Mouse (Mus musculus) cerebellum, adult 2 months (tissue): ENCODE data around the gene Nop56. TPM values are rescaled to one million over a fixed set of nuclear protein-coding genes. Genes with fewer than 3 reads are reported as not detected.

Experiments used
- DNase-seq, 2 experiments: peaks; one replicate each; pipeline ENCODE4 v3.0.0; 2021
- H3K27ac ChIP-seq: fragments of 200-500 bp; 2 replicates; pipeline ENCODE4 v1.5.1; 2012; ENCODE audit warnings: low read length, control low read depth, inconsistent platforms; ENCODE audit not compliant: insufficient read depth
- H3K27me3 ChIP-seq: fragments of 200-500 bp; 2 replicates; pipeline ENCODE4 v1.6.1; 2012; ENCODE audit warnings: inconsistent platforms, mild to moderate bottlenecking, low read length, moderate library complexity; ENCODE audit not compliant: control insufficient read depth, insufficient read depth
- H3K4me1 ChIP-seq: fragments of 200-500 bp; 2 replicates; pipeline ENCODE4 v1.6.1; 2011; ENCODE audit warnings: low read length; ENCODE audit not compliant: control insufficient read depth, insufficient read depth
- H3K4me3 ChIP-seq: fragments of 200-500 bp; replicated peaks from 2 replicates; pipeline ENCODE3; 2011; ENCODE audit warnings: mild to moderate bottlenecking, low read depth, low read length, control low read depth; ENCODE audit not compliant: insufficient read depth
- CTCF ChIP-seq: fragments of 200-500 bp; IDR thresholded peaks from 2 replicates; pipeline ENCODE4 v1.5.1; 2011; ENCODE audit warnings: low read depth, mild to moderate bottlenecking, control low read depth, low read length, moderate library complexity, borderline replicate concordance; ENCODE audit not compliant: insufficient read depth
- POLR2A ChIP-seq: fragments of 200-500 bp; IDR thresholded peaks from 2 replicates; pipeline ENCODE4 v1.6.1; 2011; ENCODE audit warnings: low read length, control low read depth, borderline replicate concordance; ENCODE audit not compliant: insufficient read depth
- WGBS: fragments of 180-500 bp; shearing (Covaris S2); methylation state at CpG from one replicate; pipeline ENCODE4 v1.1.7; 2018; 5-methylcytosine and 5-hydroxymethylcytosine counted together
- polyA plus RNA-seq: library from polyadenylated mRNA; depleted of rRNA; stranded (reverse); fragments of >200 nt; gene quantifications from 2 replicates; pipeline ENCODE4 v1.2.3, GENCODE M21; 2012; rRNA removed

The Nop56 gene
- 145 and 152 TPM in 2 replicates for polyA plus RNA-seq

DNA sequence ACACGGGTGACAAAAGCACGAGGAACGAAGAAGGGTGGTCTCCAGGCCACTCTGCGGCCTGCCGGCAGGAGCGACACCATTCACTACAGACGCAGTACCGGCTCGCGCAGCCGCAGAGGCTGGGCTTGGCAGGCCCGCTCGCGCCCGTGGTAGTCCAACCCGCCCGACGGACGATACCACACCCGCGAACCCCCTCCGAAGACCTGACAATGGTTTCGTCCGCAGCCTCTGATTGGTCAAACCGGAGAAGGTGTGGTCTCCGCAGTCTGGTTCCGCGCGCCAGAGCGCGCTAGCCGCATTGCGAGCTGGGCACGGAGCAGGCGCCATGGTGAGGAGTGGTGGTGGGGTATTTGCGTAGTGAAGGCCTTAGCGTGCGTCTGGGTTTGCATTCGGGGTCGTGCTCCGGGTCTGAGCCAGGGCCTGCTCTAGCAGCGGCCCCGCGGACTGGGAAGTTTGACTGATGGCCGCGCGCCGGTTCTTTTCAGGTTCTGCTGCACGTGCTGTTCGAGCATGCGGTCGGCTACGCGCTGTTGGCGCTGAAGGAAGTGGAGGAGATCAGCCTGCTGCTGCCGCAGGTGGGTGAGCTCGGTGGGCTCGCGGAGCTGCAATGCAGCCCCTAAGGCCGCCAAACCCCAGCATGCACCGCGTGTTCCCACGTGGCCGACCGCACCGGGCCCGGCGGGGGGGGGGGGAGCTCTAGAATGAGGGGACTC, at the start of gene Nop56:
Nop56 (plus strand) TSS at position 282 of the 713 bp plus-strand sequence.
- TF ChIP-seq POLR2A (peak; percentile 100), CTCF (no peak)
- peak; percentile 99 to 100 for DNase-seq
- Histone ChIP-seq H3K4me3 (peak within 1 kb of the TSS; percentile 84), H3K27ac (peak within 1 kb of the TSS; percentile 81), H3K4me1 (0 out of 2 replicates have a peak, but pooled peaks cover 4% of the 10 kb centered on the region), H3K27me3 (no peaks in the 10 kb centered on the region)
- WGBS, result under 1% methylated on average over 68 of the region's 68 CpGs

- Histone ChIP-seq H3K27ac (no peak overlapping the region), H3K4me3 (no peak overlapping the region), H3K27me3 (no peaks in the 10 kb centered on the region), H3K4me1 (no peaks in the 10 kb centered on the region)
- DNase-seq, result peak; percentile 13 to 24
- WGBS, result 52% methylated on average over 9 of the region's 9 CpGs
- TF ChIP-seq POLR2A (no peak), CTCF (peak; percentile 30; the same call in 1 of the 2 replicates)
Measured at GRCm38 (mm10) chr2:130246912-130247311, 27.3 kb upstream of the Nop56 start.

DNA sequence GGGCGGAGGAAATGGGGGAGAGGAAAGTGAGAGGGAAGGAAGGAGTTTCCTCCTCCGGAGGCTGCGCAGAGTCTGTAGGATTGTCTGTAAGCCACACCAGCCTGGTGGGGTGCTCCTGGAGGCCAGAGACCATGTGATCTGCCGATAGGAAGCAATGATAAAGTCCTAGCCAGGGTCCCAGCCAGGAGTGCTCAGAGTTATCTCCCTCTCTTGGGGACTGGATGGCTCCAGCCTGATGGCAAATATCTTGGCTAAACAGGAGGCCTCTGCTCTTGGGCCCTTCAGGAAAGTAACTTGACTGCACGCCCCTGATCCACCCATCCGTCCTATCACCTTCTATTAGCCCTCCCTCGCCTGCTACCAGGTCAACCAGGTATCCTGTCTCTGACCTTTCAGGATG, 26.0 kb upstream of the Nop56 start:
- no peaks in the 10 kb centered on the region for H3K27me3 ChIP-seq
- H3K4me1 ChIP-seq, result no peaks in the 10 kb centered on the region
- TF ChIP-seq CTCF, result no peak
- no peak for TF ChIP-seq POLR2A
- no peak overlapping the region for H3K4me3 ChIP-seq
- WGBS, result 72% methylated on average over 7 of the region's 7 CpGs
- no peak for DNase-seq
- H3K27ac ChIP-seq, result no peak overlapping the region

GRCm38 (mm10) chr2:130256762-130257161, 17.5 kb upstream of the Nop56 start:
- Histone ChIP-seq H3K27me3 (no peaks in the 10 kb centered on the region), H3K4me1 (no peaks in the 10 kb centered on the region), H3K27ac (no peak overlapping the region), H3K4me3 (no peak overlapping the region)
- WGBS, result 85% methylated on average over 4 of the region's 4 CpGs
- DNase-seq, result no peak
- TF ChIP-seq POLR2A (no peak), CTCF (no peak)

DNA sequence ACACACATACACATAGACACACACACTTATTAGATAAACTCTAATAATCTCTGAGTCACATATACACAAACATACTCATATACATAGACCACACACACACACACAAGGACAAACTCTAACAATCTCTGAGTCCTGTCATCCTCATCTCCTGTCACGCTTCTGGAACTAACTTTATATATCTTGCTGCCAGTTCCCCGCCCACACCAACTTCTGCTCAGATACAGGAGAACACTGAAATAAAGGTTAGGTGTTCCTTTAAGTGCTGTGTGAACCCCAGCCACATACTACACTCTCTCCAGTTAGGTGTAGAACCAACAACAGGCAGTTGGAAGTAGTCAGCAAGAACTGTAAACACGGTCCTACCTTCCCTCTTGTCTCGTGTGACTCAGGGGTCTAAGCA, 13.4 kb upstream of the Nop56 start:
- TF ChIP-seq POLR2A (no peak), CTCF (no peak)
- Histone ChIP-seq H3K4me1 (no peaks in the 10 kb centered on the region), H3K4me3 (no peak overlapping the region), H3K27me3 (no peaks in the 10 kb centered on the region), H3K27ac (no peak overlapping the region)
- WGBS, result 83% methylated on average over 4 of the region's 4 CpGs
- DNase-seq, result no peak

DNA sequence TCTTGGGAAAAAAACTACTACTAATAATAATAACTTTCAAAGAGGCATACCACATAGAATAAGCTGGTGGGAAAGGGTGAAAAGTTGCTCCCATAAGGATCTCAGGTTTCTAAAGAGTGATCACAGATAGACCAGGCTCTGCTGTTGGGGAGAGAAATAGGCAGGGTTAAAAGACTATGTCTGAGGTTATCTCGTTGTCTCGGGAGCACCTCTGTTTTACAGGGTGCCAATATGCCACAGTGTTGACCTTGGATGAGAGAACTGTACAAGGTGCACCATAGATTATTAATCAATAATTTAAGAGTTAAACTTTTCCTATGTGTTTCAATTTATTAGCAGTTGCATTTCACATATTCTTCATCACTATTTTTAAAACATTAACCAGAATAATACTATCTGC, 12.3 kb upstream of the Nop56 start:
- 78% methylated on average over 2 of the region's 2 CpGs for WGBS
- Histone ChIP-seq H3K4me3 (no peak overlapping the region), H3K4me1 (no peaks in the 10 kb centered on the region), H3K27ac (no peak overlapping the region), H3K27me3 (no peaks in the 10 kb centered on the region)
- no peak for TF ChIP-seq POLR2A
- TF ChIP-seq CTCF, result no peak
- DNase-seq, result no peak

GRCm38 (mm10) chr2:130262398-130262797, 11.8 kb upstream of the Nop56 start:
- no peak for TF ChIP-seq POLR2A
- no peak for TF ChIP-seq CTCF
- no peak overlapping the region for H3K4me3 ChIP-seq
- H3K27ac ChIP-seq, result no peak overlapping the region
- H3K27me3 ChIP-seq, result no peaks in the 10 kb centered on the region
- 78% methylated on average over 2 of the region's 2 CpGs for WGBS
- no peak for DNase-seq
- H3K4me1 ChIP-seq, result no peaks in the 10 kb centered on the region

DNA sequence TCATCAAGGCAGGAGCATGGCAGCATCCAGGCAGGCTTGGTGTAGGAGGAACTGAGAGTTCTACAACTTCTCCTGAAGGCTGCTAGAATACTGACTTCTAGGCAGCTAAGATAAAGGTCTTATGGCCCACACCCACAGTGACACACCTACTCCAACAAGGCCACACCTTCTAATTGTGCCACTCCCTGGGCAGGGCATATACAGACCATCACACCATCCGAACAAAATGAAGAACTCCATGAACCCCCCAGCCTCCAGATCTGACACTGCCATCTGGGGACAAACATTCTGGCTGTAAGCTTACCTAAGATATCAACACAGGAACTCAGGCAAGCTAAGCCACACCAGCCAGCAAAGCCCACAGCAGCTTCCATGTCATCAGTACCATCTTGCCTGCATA, 8.7 kb upstream of the Nop56 start:
- TF ChIP-seq POLR2A (no peak), CTCF (no peak)

More for the DNA sequence above, 8.7 kb upstream of the Nop56 start:
- no peaks in the 10 kb centered on the region for H3K27me3 ChIP-seq
- H3K27ac ChIP-seq, result no peak overlapping the region
- H3K4me1 ChIP-seq, result no peaks in the 10 kb centered on the region
- WGBS, result 88% methylated on average over 1 of the region's 1 CpGs
- no peak overlapping the region for H3K4me3 ChIP-seq
- no peak for DNase-seq
